Mouse (Mus musculus) limb, embryonic 15.5 days (tissue): ENCODE data around the gene Rbm19. TPM values are rescaled to one million over a fixed set of nuclear protein-coding genes. Genes with fewer than 3 reads are reported as not detected.

Experiments
- ATAC-seq: fragments of 200-750 bp; cut with Nextera tagmentation; 2 replicates; pipeline ENCODE4 v1.8.0; 2017; ENCODE audit warnings: low read depth, moderate TSS enrichment; ENCODE audit not compliant: insufficient number of reproducible peaks, low FRiP score, low TSS enrichment
- H3K27ac ChIP-seq: fragments of 300-500 bp; sonication (generic); 2 replicates; pipeline ENCODE4 v1.5.1; 2015; ENCODE audit warnings: moderate library complexity, mild to moderate bottlenecking, inconsistent platforms
- H3K27me3 ChIP-seq: fragments of 300-500 bp; sonication (generic); 2 replicates; pipeline ENCODE4 v1.6.1; 2015; ENCODE audit warnings: inconsistent platforms
- H3K36me3 ChIP-seq: fragments of 300-500 bp; sonication (generic); 2 replicates; pipeline ENCODE4 v1.6.1; 2015; ENCODE audit warnings: inconsistent platforms
- H3K4me1 ChIP-seq: fragments of 300-500 bp; sonication (generic); 2 replicates; pipeline ENCODE4 v1.6.1; 2015; ENCODE audit warnings: inconsistent platforms
- H3K4me2 ChIP-seq: fragments of 300-500 bp; sonication (generic); 2 replicates; pipeline ENCODE4 v1.6.1; 2015; ENCODE audit warnings: mild to moderate bottlenecking, inconsistent platforms
- H3K4me3 ChIP-seq: fragments of 300-500 bp; sonication (generic); 2 replicates; pipeline ENCODE4 v1.5.1; 2015; ENCODE audit warnings: mild to moderate bottlenecking, inconsistent platforms
- H3K9ac ChIP-seq: fragments of 300-500 bp; sonication (generic); 2 replicates; pipeline ENCODE4 v1.6.1; 2015; ENCODE audit warnings: inconsistent platforms
- H3K9me3 ChIP-seq: fragments of 300-500 bp; sonication (generic); 2 replicates; pipeline ENCODE4 v1.6.1; 2016; ENCODE audit warnings: inconsistent platforms
- WGBS: fragments of 180-500 bp; shearing (Covaris S2); methylation state at CpG from one replicate; pipeline ENCODE4 v1.1.7; 2015; 5-methylcytosine and 5-hydroxymethylcytosine counted together
- polyA plus RNA-seq: library from polyadenylated mRNA; unstranded; fragments of >200 nt; fragmentation: Nextera tagmentation; extraction: Ambion mirVana; gene quantifications from 2 replicates; pipeline ENCODE4 v1.2.1, GENCODE M21; 2015

Gene Rbm19
- polyA plus RNA-seq, 1 experiment from 2014 or later, result 22.2 TPM

GRCm38 (mm10) chr5:120190001-120190582 lies 73.8 kb downstream of the Rbm19 start:
- Histone ChIP-seq H3K27ac (no peak overlapping the region), H3K4me2 (no peak overlapping the region), H3K4me3 (no peak overlapping the region), H3K4me1 (peaks cover 12% of the 10 kb centered on the region), H3K36me3 (peaks cover 13% of the 10 kb centered on the region), H3K9ac (no peak overlapping the region), H3K9me3 (no peaks in the 10 kb centered on the region), H3K27me3 (no peaks in the 10 kb centered on the region)
- no peak for ATAC-seq
- 78% methylated on average over 14 of the region's 14 CpGs for WGBS

GRCm38 (mm10) chr5:120191620-120192019 lies 75.4 kb downstream of the Rbm19 start:
- WGBS, result 79% methylated on average over 9 of the region's 9 CpGs
- no peaks in the 10 kb centered on the region for H3K9me3 ChIP-seq
- H3K36me3 ChIP-seq, result peaks cover 8% of the 10 kb centered on the region; the same call in 1 of the 2 replicates
- no peak overlapping the region for H3K4me2 ChIP-seq
- no peak for ATAC-seq
- no peak overlapping the region for H3K9ac ChIP-seq
- no peaks in the 10 kb centered on the region for H3K27me3 ChIP-seq
- H3K4me1 ChIP-seq, result peaks cover 17% of the 10 kb centered on the region
- no peak overlapping the region for H3K4me3 ChIP-seq
- no peak overlapping the region for H3K27ac ChIP-seq

GRCm38 (mm10) chr5:120194309-120194941 lies 78.2 kb downstream of the Rbm19 start:
- Histone ChIP-seq H3K27ac (no peak overlapping the region), H3K4me3 (no peak overlapping the region), H3K9me3 (no peaks in the 10 kb centered on the region), H3K4me1 (peaks cover 17% of the 10 kb centered on the region), H3K36me3 (peaks cover 24% of the 10 kb centered on the region), H3K9ac (no peak overlapping the region), H3K27me3 (no peaks in the 10 kb centered on the region), H3K4me2 (no peak overlapping the region)
- 49% methylated on average over 16 of the region's 16 CpGs for WGBS
- ATAC-seq, result no peak

- H3K9ac ChIP-seq, result no peak overlapping the region
- no peaks in the 10 kb centered on the region for H3K27me3 ChIP-seq
- H3K4me1 ChIP-seq, result peaks cover 17% of the 10 kb centered on the region
- H3K27ac ChIP-seq, result no peak overlapping the region
- H3K4me2 ChIP-seq, result no peak overlapping the region
- peaks cover 30% of the 10 kb centered on the region for H3K36me3 ChIP-seq
- H3K4me3 ChIP-seq, result no peak overlapping the region
- ATAC-seq, result no peak
- H3K9me3 ChIP-seq, result no peaks in the 10 kb centered on the region
- 36% methylated on average over 13 of the region's 13 CpGs for WGBS
Observed at GRCm38 (mm10) chr5:120194948-120195347, 78.7 kb downstream of the Rbm19 start.

GRCm38 (mm10) chr5:120196879-120197278 lies 80.6 kb downstream of the Rbm19 start:
- Histone ChIP-seq H3K9me3 (no peaks in the 10 kb centered on the region), H3K4me3 (no peak overlapping the region), H3K36me3 (peaks cover 33% of the 10 kb centered on the region), H3K27ac (no peak overlapping the region), H3K9ac (no peak overlapping the region), H3K4me1 (peaks cover 17% of the 10 kb centered on the region), H3K4me2 (no peak overlapping the region), H3K27me3 (no peaks in the 10 kb centered on the region)
- 88% methylated on average over 9 of the region's 9 CpGs for WGBS
- no peak for ATAC-seq

GRCm38 (mm10) chr5:120197813-120198387 lies 81.6 kb downstream of the Rbm19 start:
- peaks cover 29% of the 10 kb centered on the region for H3K36me3 ChIP-seq
- H3K9ac ChIP-seq, result no peak overlapping the region
- H3K4me1 ChIP-seq, result peaks cover 17% of the 10 kb centered on the region
- H3K27me3 ChIP-seq, result no peaks in the 10 kb centered on the region
- no peaks in the 10 kb centered on the region for H3K9me3 ChIP-seq
- H3K4me3 ChIP-seq, result no peak overlapping the region
- no peak overlapping the region for H3K4me2 ChIP-seq
- ATAC-seq, result no peak
- 85% methylated on average over 10 of the region's 10 CpGs for WGBS
- H3K27ac ChIP-seq, result no peak overlapping the region

GRCm38 (mm10) chr5:120199865-120200264 lies 83.6 kb downstream of the Rbm19 start:
- Histone ChIP-seq H3K9ac (no peak overlapping the region), H3K27ac (no peak overlapping the region), H3K4me2 (no peak overlapping the region), H3K36me3 (peaks cover 29% of the 10 kb centered on the region), H3K27me3 (no peaks in the 10 kb centered on the region), H3K4me3 (no peak overlapping the region), H3K9me3 (no peaks in the 10 kb centered on the region), H3K4me1 (peaks cover 7% of the 10 kb centered on the region)
- 92% methylated on average over 7 of the region's 7 CpGs for WGBS
- no peak for ATAC-seq

GRCm38 (mm10) chr5:120204316-120204715 lies 88.1 kb downstream of the Rbm19 start:
- H3K4me2 ChIP-seq, result no peak overlapping the region
- peaks cover 8% of the 10 kb centered on the region for H3K27me3 ChIP-seq
- ATAC-seq, result no peak
- H3K27ac ChIP-seq, result no peak overlapping the region
- 73% methylated on average over 3 of the region's 3 CpGs for WGBS
- no peak overlapping the region for H3K9ac ChIP-seq
- no peaks in the 10 kb centered on the region for H3K9me3 ChIP-seq
- peaks cover 6% of the 10 kb centered on the region; the same call in 1 of the 2 replicates for H3K4me1 ChIP-seq
- no peak overlapping the region for H3K4me3 ChIP-seq
- peaks cover 9% of the 10 kb centered on the region for H3K36me3 ChIP-seq

- Histone ChIP-seq H3K4me2 (no peak overlapping the region), H3K9me3 (no peaks in the 10 kb centered on the region), H3K27ac (no peak overlapping the region), H3K4me3 (no peak overlapping the region), H3K4me1 (peaks cover 16% of the 10 kb centered on the region), H3K36me3 (no peaks in the 10 kb centered on the region), H3K9ac (no peak overlapping the region), H3K27me3 (peaks cover 27% of the 10 kb centered on the region)
- WGBS, result 48% methylated on average over 12 of the region's 12 CpGs
- no peak for ATAC-seq
Observed at GRCm38 (mm10) chr5:120206313-120206943, 90.2 kb downstream of the Rbm19 start.

- WGBS, result 66% methylated on average over 4 of the region's 4 CpGs
- no peaks in the 10 kb centered on the region for H3K9me3 ChIP-seq
- H3K4me3 ChIP-seq, result no peak overlapping the region
- peaks cover 31% of the 10 kb centered on the region for H3K27me3 ChIP-seq
- H3K36me3 ChIP-seq, result no peaks in the 10 kb centered on the region
- H3K4me1 ChIP-seq, result peaks cover 16% of the 10 kb centered on the region
- H3K27ac ChIP-seq, result no peak overlapping the region
- ATAC-seq, result no peak
- H3K9ac ChIP-seq, result no peak overlapping the region
- H3K4me2 ChIP-seq, result no peak overlapping the region
Observed at GRCm38 (mm10) chr5:120207492-120207891, 91.2 kb downstream of the Rbm19 start.

GRCm38 (mm10) chr5:120210668-120211067 lies 94.4 kb downstream of the Rbm19 start:
- H3K27me3 ChIP-seq, result peaks cover 37% of the 10 kb centered on the region
- no peak for ATAC-seq
- H3K27ac ChIP-seq, result no peak overlapping the region
- H3K4me1 ChIP-seq, result peaks cover 16% of the 10 kb centered on the region
- H3K4me2 ChIP-seq, result peak overlapping the region; percentile 36
- no peaks in the 10 kb centered on the region for H3K36me3 ChIP-seq
- H3K9ac ChIP-seq, result no peak overlapping the region
- no peaks in the 10 kb centered on the region for H3K9me3 ChIP-seq
- H3K4me3 ChIP-seq, result peak overlapping the region; percentile 21
- 5% methylated on average over 11 of the region's 11 CpGs for WGBS

- 6% methylated on average over 17 of the region's 17 CpGs for WGBS
- H3K27me3 ChIP-seq, result peaks cover 37% of the 10 kb centered on the region
- H3K9ac ChIP-seq, result no peak overlapping the region
Observed at GRCm38 (mm10) chr5:120211182-120211581, 94.9 kb downstream of the Rbm19 start.

More at GRCm38 (mm10) chr5:120211182-120211581, 94.9 kb downstream of the Rbm19 start:
- Histone ChIP-seq H3K4me3 (peak overlapping the region; percentile 21), H3K9me3 (no peaks in the 10 kb centered on the region), H3K36me3 (no peaks in the 10 kb centered on the region), H3K4me2 (peak overlapping the region; percentile 36), H3K27ac (no peak overlapping the region), H3K4me1 (peaks cover 16% of the 10 kb centered on the region)
- no peak for ATAC-seq
